Mouse (Mus musculus) effector memory CD4-positive, alpha-beta T cell, adult 7 months (primary cell): ENCODE results near the gene Gm21866. TPM values are rescaled to one million over a fixed set of nuclear protein-coding genes. Genes with fewer than 3 reads are reported as not detected.

Experiments
- polyA plus RNA-seq: library from polyadenylated mRNA; unstranded; fragments of 100-300 nt; shearing (Covaris generic); gene quantifications from one replicate; pipeline ENCODE4 v1.2.1, GENCODE M21; 2017

Gene Gm21866
- polyA plus RNA-seq, result not detected

GRCm38 (mm10) chrY:13465479-13465878, at the start of gene Gm21866:
Gene Gm21866 (minus strand): TSS chrY:13465579.

GRCm38 (mm10) chrY:13493726-13494125, 28.3 kb upstream of the Gm21866 start, which contains the start of gene Gm20773:
Gene Gm20773 (plus strand): TSS chrY:13494026.

Other genes starting within 250 kb of the Gm21866 start
- gene Gm21828, start 241.7 kb downstream of the Gm21866 start, polyA plus RNA-seq, result not detected
- not detected for gene Gm21440, start 213.2 kb downstream of the Gm21866 start, polyA plus RNA-seq
- gene Gm21454, start 213.1 kb downstream of the Gm21866 start, polyA plus RNA-seq, result not detected
- gene Gm21725, start 116.5 kb downstream of the Gm21866 start, polyA plus RNA-seq, result not detected
- not detected for gene Gm20773, start 28.4 kb upstream of the Gm21866 start, polyA plus RNA-seq